Mouse (Mus musculus) lung, embryonic 15.5 days (tissue): Measurements from ENCODE around the gene Chst12. TPM values are rescaled to one million over a fixed set of nuclear protein-coding genes. Genes with fewer than 3 reads are reported as not detected.

Experiments used
- ATAC-seq: fragments of 200-750 bp; cut with Nextera tagmentation; 2 replicates; pipeline ENCODE4 v1.8.0; 2017; ENCODE audit warnings: moderate number of reproducible peaks, borderline replicate concordance; ENCODE audit not compliant: low FRiP score, low TSS enrichment; ENCODE audit errors: extremely low read depth
- H3K27ac ChIP-seq: fragments of 300-500 bp; sonication (generic); 2 replicates; pipeline ENCODE4 v1.5.1; 2015; ENCODE audit warnings: moderate library complexity, mild to moderate bottlenecking, inconsistent platforms
- H3K27me3 ChIP-seq: fragments of 300-500 bp; sonication (generic); 2 replicates; pipeline ENCODE4 v1.6.1; 2015; ENCODE audit warnings: inconsistent platforms
- H3K36me3 ChIP-seq: fragments of 300-500 bp; sonication (generic); 2 replicates; pipeline ENCODE4 v1.6.1; 2015; ENCODE audit warnings: inconsistent platforms
- H3K4me1 ChIP-seq: fragments of 300-500 bp; sonication (generic); 2 replicates; pipeline ENCODE4 v1.6.1; 2015; ENCODE audit warnings: inconsistent platforms
- H3K4me2 ChIP-seq: fragments of 300-500 bp; sonication (generic); 2 replicates; pipeline ENCODE4 v1.6.1; 2015; ENCODE audit warnings: inconsistent platforms, mild to moderate bottlenecking, moderate library complexity
- H3K4me3 ChIP-seq: fragments of 300-500 bp; sonication (generic); 2 replicates; pipeline ENCODE4 v1.5.1; 2015; ENCODE audit warnings: mild to moderate bottlenecking, inconsistent platforms
- H3K9ac ChIP-seq: fragments of 300-500 bp; sonication (generic); 2 replicates; pipeline ENCODE4 v1.6.1; 2015; ENCODE audit warnings: inconsistent platforms
- H3K9me3 ChIP-seq: fragments of 300-500 bp; sonication (generic); 2 replicates; pipeline ENCODE4 v1.6.1; 2016; ENCODE audit warnings: inconsistent platforms
- WGBS: fragments of 180-500 bp; shearing (Covaris S2); methylation state at CpG from one replicate; pipeline ENCODE4 v1.1.7; 2015; 5-methylcytosine and 5-hydroxymethylcytosine counted together
- polyA plus RNA-seq: library from polyadenylated mRNA; unstranded; fragments of >200 nt; fragmentation: Nextera tagmentation; extraction: Ambion mirVana; gene quantifications from 2 replicates; pipeline ENCODE4 v1.2.1, GENCODE M21; 2015

The Chst12 gene
- polyA plus RNA-seq, 1 experiment from 2014 or later, result 21.4 TPM

GRCm38 (mm10) chr5:140506096-140506794, 895 bp downstream of the Chst12 start:
- WGBS, result 19% methylated on average over 22 of the region's 22 CpGs
- Histone ChIP-seq H3K27ac (peak overlapping the region; percentile 67), H3K36me3 (no peaks in the 10 kb centered on the region), H3K4me3 (peak overlapping the region; percentile 77), H3K9me3 (no peaks in the 10 kb centered on the region), H3K27me3 (no peaks in the 10 kb centered on the region), H3K4me2 (peak overlapping the region; percentile 90), H3K4me1 (peaks cover 65% of the 10 kb centered on the region), H3K9ac (peak overlapping the region; percentile 68)
- no peak for ATAC-seq

GRCm38 (mm10) chr5:140507466-140508208, 2.3 kb downstream of the Chst12 start:
- ATAC-seq, result no peak
- 81% methylated on average over 14 of the region's 14 CpGs for WGBS
- Histone ChIP-seq H3K4me3 (no peak overlapping the region), H3K9ac (no peak overlapping the region), H3K9me3 (no peaks in the 10 kb centered on the region), H3K27me3 (no peaks in the 10 kb centered on the region), H3K4me2 (0 out of 2 replicates have a peak overlapping the region, but pooled peaks have one; percentile 6), H3K27ac (no peak overlapping the region), H3K36me3 (no peaks in the 10 kb centered on the region), H3K4me1 (peaks cover 61% of the 10 kb centered on the region)

DNA sequence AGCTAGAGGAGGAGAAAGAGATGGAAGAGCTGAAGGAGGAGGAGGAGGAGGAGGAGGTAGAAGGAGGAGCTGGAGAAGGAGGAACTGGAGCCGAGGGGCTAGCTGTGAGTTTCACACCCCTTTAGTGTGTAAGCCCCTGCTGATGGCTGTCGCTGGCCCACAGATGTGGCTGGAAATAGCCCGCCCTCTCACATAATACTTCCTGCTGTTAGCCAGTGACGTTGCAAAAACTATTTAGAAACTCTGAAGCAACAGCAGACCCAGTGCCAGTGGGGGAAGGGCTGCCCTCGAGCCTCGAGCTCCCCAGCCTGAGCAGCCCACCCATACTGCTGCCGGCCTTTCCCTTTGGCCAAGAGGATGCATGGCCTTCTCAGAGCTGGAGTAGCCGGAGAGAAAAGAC, 3.3 kb downstream of the Chst12 start:
- WGBS, result 20% methylated on average over 8 of the region's 8 CpGs
- Histone ChIP-seq H3K4me2 (peak overlapping the region; percentile 21; the same call in 1 of the 2 replicates), H3K4me1 (peaks cover 53% of the 10 kb centered on the region), H3K4me3 (0 out of 2 replicates have a peak overlapping the region, but pooled peaks have one; percentile 3), H3K9me3 (no peaks in the 10 kb centered on the region), H3K9ac (peak overlapping the region; percentile 11; the same call in 1 of the 2 replicates), H3K27me3 (no peaks in the 10 kb centered on the region), H3K36me3 (no peaks in the 10 kb centered on the region), H3K27ac (peak overlapping the region; percentile 50)
- ATAC-seq, result no peak

DNA sequence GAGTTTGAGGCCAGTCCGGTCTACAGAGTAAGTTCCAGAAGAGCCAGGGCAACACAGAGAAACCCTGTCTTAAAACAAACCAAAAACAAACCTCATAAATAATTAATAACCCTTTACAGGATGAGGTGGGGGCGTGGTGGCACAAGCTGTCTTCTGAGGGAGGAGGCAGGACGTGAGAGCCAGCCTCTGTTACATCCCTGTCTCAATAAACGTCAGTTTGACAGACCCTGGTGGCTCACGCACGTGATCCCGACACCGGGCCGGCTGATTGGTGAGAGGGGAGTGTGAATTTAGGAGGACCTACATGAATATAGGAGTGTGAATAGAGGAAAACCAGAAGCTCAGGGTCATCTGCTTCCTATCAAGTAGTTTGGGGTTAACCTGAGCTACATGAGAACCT, 3.9 kb downstream of the Chst12 start:
- Histone ChIP-seq H3K9ac (no peak overlapping the region), H3K27ac (peak overlapping the region; percentile 50; the same call in 1 of the 2 replicates), H3K4me2 (no peak overlapping the region), H3K36me3 (no peaks in the 10 kb centered on the region), H3K9me3 (no peaks in the 10 kb centered on the region), H3K4me1 (peaks cover 58% of the 10 kb centered on the region), H3K27me3 (no peaks in the 10 kb centered on the region), H3K4me3 (no peak overlapping the region)
- 60% methylated on average over 9 of the region's 9 CpGs for WGBS
- ATAC-seq, result no peak

- Histone ChIP-seq H3K9ac (no peak overlapping the region), H3K4me2 (0 out of 2 replicates have a peak overlapping the region, but pooled peaks have one; percentile 10)
- WGBS, result 48% methylated on average over 27 of the region's 27 CpGs
Observed at GRCm38 (mm10) chr5:140510012-140511000, 5.0 kb downstream of the Chst12 start.

DNA sequence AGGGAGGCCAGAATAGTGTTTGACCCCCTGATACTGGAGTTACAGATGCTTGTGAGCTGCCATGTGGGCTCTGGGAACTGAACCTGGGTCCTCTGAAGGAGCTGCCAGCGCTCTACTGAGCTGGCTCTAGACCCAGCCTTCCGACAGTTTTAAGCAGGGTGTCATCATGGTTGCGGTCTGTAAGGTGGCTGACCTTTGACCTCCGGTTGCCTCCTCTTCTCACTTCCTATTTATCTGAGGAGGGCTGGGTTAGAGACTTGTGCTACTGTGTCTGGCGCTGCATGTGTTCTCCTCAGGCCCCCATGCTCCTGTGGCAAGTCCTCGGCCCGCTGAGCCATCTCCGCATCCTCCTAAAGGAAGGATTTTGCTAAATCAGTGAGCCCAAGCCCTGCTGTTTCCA, 8.6 kb downstream of the Chst12 start:
- Histone ChIP-seq H3K9me3 (no peaks in the 10 kb centered on the region), H3K36me3 (no peaks in the 10 kb centered on the region), H3K4me2 (no peak overlapping the region), H3K4me3 (no peak overlapping the region), H3K4me1 (peaks cover 33% of the 10 kb centered on the region), H3K27ac (0 out of 2 replicates have a peak overlapping the region, but pooled peaks have one; percentile 45), H3K9ac (no peak overlapping the region), H3K27me3 (no peaks in the 10 kb centered on the region)
- WGBS, result 80% methylated on average over 8 of the region's 8 CpGs
- ATAC-seq, result no peak

More at GRCm38 (mm10) chr5:140510012-140511000, 5.0 kb downstream of the Chst12 start:
- H3K4me1 ChIP-seq, result peaks cover 62% of the 10 kb centered on the region
- ATAC-seq, result no peak
- no peak overlapping the region for H3K4me3 ChIP-seq
- no peaks in the 10 kb centered on the region for H3K27me3 ChIP-seq
- no peaks in the 10 kb centered on the region for H3K36me3 ChIP-seq
- H3K9me3 ChIP-seq, result no peaks in the 10 kb centered on the region
- no peak overlapping the region for H3K27ac ChIP-seq

- ATAC-seq, result peak; percentile 38; the same call in 1 of the 2 replicates
- no peaks in the 10 kb centered on the region for H3K27me3 ChIP-seq
- no peak overlapping the region for H3K9ac ChIP-seq
- peak overlapping the region; percentile 45 for H3K27ac ChIP-seq
- no peak overlapping the region for H3K4me2 ChIP-seq
- 24% methylated on average over 6 of the region's 7 CpGs for WGBS
- H3K4me3 ChIP-seq, result no peak overlapping the region
- H3K9me3 ChIP-seq, result no peaks in the 10 kb centered on the region
- peaks cover 27% of the 10 kb centered on the region for H3K4me1 ChIP-seq
- no peaks in the 10 kb centered on the region for H3K36me3 ChIP-seq
Observed at GRCm38 (mm10) chr5:140514799-140515486, 9.6 kb downstream of the Chst12 start.

- Histone ChIP-seq H3K9ac (no peak overlapping the region), H3K4me3 (no peak overlapping the region), H3K9me3 (no peaks in the 10 kb centered on the region), H3K36me3 (no peaks in the 10 kb centered on the region), H3K27me3 (no peaks in the 10 kb centered on the region), H3K4me2 (no peak overlapping the region), H3K4me1 (peaks cover 22% of the 10 kb centered on the region), H3K27ac (0 out of 2 replicates have a peak overlapping the region, but pooled peaks have one; percentile 6)
- ATAC-seq, result no peak
- WGBS, result 78% methylated on average over 21 of the region's 21 CpGs
Observed at GRCm38 (mm10) chr5:140517159-140517920, 12.0 kb downstream of the Chst12 start.

- no peak overlapping the region for H3K4me3 ChIP-seq
- no peak overlapping the region for H3K4me2 ChIP-seq
- H3K27ac ChIP-seq, result 0 out of 2 replicates have a peak overlapping the region, but pooled peaks have one; percentile 6
- 55% methylated on average over 4 of the region's 4 CpGs for WGBS
- H3K4me1 ChIP-seq, result peaks cover 22% of the 10 kb centered on the region
- no peaks in the 10 kb centered on the region for H3K27me3 ChIP-seq
- no peaks in the 10 kb centered on the region for H3K36me3 ChIP-seq
- H3K9ac ChIP-seq, result no peak overlapping the region
- H3K9me3 ChIP-seq, result no peaks in the 10 kb centered on the region
- no peak for ATAC-seq
Observed at GRCm38 (mm10) chr5:140517921-140518230, 12.5 kb downstream of the Chst12 start.

DNA sequence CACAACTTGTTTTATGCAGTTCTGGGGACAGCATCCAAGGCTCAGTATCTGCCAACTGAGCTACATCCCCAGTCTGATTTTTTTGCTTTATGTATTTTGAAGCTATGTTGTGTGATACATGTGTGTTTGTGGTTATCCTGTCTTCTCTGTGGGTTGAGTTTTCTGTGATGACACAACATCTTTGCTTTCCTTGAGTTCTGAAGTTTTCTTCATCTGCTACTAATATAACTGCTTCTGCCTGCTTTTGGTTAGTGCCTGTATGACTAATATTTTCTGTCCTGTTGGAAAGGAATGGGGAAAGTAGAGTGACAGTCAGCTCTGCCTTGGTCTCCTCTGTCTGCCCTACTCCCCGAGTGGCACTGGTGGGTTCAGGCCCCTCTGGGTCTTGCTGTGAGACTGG, 15.8 kb downstream of the Chst12 start:
- Histone ChIP-seq H3K4me3 (no peak overlapping the region), H3K4me2 (no peak overlapping the region), H3K9me3 (no peaks in the 10 kb centered on the region), H3K27me3 (no peaks in the 10 kb centered on the region), H3K27ac (no peak overlapping the region), H3K9ac (no peak overlapping the region), H3K4me1 (peaks cover 4% of the 10 kb centered on the region; the same call in 1 of the 2 replicates), H3K36me3 (peaks cover 26% of the 10 kb centered on the region)
- ATAC-seq, result no peak
- 92% methylated on average over 1 of the region's 1 CpGs for WGBS
